Mouse (Mus musculus): ENCODE data around the gene Trafd1. TPM values are rescaled to one million over a fixed set of nuclear protein-coding genes. Genes with fewer than 3 reads are reported as not detected.
"Not testable (repeated sequence)": the region's sequence is repeated elsewhere in the genome, so short reads cannot be mapped to it uniquely, and the experiment has no call there.

The Trafd1 gene
- polyA plus RNA-seq, 1 experiment from 2014 or later = 129 TPM

DNA sequence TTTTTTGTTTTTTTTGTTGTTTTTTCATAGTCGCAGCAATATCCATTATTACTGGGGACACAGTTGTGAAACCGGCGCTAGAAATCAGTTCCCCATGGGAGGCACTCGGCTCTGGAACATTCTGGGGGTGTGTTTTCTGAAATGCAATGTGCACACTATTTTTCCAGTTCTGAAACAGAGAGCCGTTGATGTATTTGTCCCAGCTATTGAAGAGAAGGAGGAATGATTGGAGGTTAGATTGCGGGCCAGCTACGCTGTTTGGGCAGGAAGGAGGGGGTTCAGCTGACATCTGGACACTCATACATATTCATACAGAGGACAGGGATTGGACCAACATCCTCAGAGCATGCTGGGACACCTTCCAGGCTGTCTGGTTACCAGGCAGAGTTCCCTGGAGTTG is 3.7 kb upstream of the Trafd1 start:
- Histone ChIP-seq H3K27ac (ENCODE audit: low read depth, low read length) (no peak overlapping the region), H3K4me1 (ENCODE audit: control insufficient read depth, insufficient read depth, low read length) (peaks cover 4% of the 10 kb centered on the region), H3K4me3 (ENCODE audit: low read depth, low read length) (no peak overlapping the region), H3K9ac (ENCODE audit: low read length) (no peak overlapping the region), H3K9me3 (replicated peaks; ENCODE audit: control insufficient read depth, low read length) (no peaks in the 10 kb centered on the region), H3K27me3 (replicated peaks; ENCODE audit: control insufficient read depth, insufficient read depth, low read length) (peaks cover 6% of the 10 kb centered on the region; the same call in 1 of the 2 replicates), H3K36me3 (ENCODE audit: control insufficient read depth, insufficient read depth, low read length) (no peaks in the 10 kb centered on the region), H3K4me2 (ENCODE audit: low read length) (no peak overlapping the region)
- ATAC-seq (no peak), DNase-seq (ENCODE audit: low spot score) (no peak)
- WGBS = 50% methylated on average over 7 of the region's 7 CpGs

GRCm38 (mm10) chr5:121387126-121387525 is 1.7 kb upstream of the Trafd1 start:
- Histone ChIP-seq H3K9ac (ENCODE audit: low read length) (no peak overlapping the region), H3K4me2 (ENCODE audit: low read length) (no peak overlapping the region), H3K4me1 (ENCODE audit: control insufficient read depth, insufficient read depth, low read length) (peaks cover 10% of the 10 kb centered on the region), H3K4me3 (ENCODE audit: low read depth, low read length) (no peak overlapping the region), H3K36me3 (ENCODE audit: control insufficient read depth, insufficient read depth, low read length) (peaks cover 7% of the 10 kb centered on the region; the same call in 1 of the 2 replicates), H3K27me3 (replicated peaks; ENCODE audit: control insufficient read depth, insufficient read depth, low read length) (peaks cover 6% of the 10 kb centered on the region; the same call in 1 of the 2 replicates), H3K27ac (ENCODE audit: low read depth, low read length) (no peak overlapping the region), H3K9me3 (replicated peaks; ENCODE audit: control insufficient read depth, low read length) (no peaks in the 10 kb centered on the region)
- DNase-seq (ENCODE audit: low spot score) (no peak), ATAC-seq (no peak)
- 68% methylated on average over 4 of the region's 4 CpGs for WGBS

DNA sequence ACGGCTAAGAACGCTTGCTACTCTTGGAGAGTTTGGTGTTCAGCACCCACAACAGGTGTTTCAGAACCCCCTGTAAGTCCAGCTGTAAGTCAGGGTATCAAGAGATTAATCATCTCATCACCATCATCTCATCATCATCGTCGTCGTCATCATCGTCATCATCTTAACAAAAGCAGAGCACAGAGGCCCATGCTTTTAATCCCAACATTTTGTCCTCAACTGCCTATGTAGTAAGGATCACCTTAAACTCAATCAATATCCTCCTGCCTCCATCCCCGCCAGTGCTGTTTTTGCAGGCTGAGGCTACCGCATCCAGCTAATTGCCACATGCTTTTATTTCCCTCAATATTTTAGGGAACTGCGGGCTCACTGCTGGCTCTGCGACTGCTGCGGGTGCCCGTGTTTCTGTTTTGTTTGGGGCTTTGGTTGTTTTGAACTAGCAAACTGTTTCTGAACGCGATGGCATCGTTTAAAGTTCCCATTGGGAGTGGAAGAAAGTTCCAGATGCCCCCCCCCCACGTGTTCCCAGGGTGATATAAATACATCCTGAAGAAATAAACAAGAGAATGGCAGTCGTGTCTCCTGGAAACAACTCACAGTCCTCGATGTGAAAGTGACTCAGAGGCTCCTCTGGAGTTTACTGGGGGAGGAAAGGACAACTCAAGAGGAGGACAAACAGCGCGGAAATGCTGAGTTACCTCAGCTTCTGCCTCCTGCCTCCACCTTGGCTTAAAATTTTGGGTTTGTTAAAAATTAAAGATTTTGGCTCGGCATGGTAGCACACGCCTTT is 883 bp upstream of the Trafd1 start:
- ATAC-seq (no peak), DNase-seq (ENCODE audit: low spot score) (no peak)
- 33% methylated on average over 22 of the region's 22 CpGs for WGBS
- Histone ChIP-seq H3K27ac (ENCODE audit: low read depth, low read length) (no peak overlapping the region), H3K36me3 (ENCODE audit: control insufficient read depth, insufficient read depth, low read length) (peaks cover 15% of the 10 kb centered on the region), H3K9me3 (replicated peaks; ENCODE audit: control insufficient read depth, low read length) (no peaks in the 10 kb centered on the region), H3K27me3 (replicated peaks; ENCODE audit: control insufficient read depth, insufficient read depth, low read length) (peaks cover 6% of the 10 kb centered on the region; the same call in 1 of the 2 replicates), H3K9ac (ENCODE audit: low read length) (no peak overlapping the region; the same call in 1 of the 2 replicates), H3K4me1 (ENCODE audit: control insufficient read depth, insufficient read depth, low read length) (peaks cover 10% of the 10 kb centered on the region), H3K4me2 (ENCODE audit: low read length) (peak overlapping the region; percentile 70), H3K4me3 (ENCODE audit: low read depth, low read length) (peak overlapping the region; percentile 78)

- no peaks in the 10 kb centered on the region for H3K9me3 ChIP-seq (replicated peaks; ENCODE audit: control insufficient read depth, low read length)
- peak overlapping the region; percentile 85 for H3K9ac ChIP-seq (ENCODE audit: low read length)
- peak overlapping the region; percentile 86 for H3K27ac ChIP-seq (ENCODE audit: low read depth, low read length)
- H3K4me1 ChIP-seq (ENCODE audit: control insufficient read depth, insufficient read depth, low read length) = peaks cover 10% of the 10 kb centered on the region
- 3% methylated on average over 28 of the region's 47 CpGs for WGBS
- ATAC-seq (peak; percentile 71), DNase-seq (ENCODE audit: low spot score) (peak; percentile 61)
- peaks cover 28% of the 10 kb centered on the region for H3K36me3 ChIP-seq (ENCODE audit: control insufficient read depth, insufficient read depth, low read length)
- peaks cover 6% of the 10 kb centered on the region; the same call in 1 of the 2 replicates for H3K27me3 ChIP-seq (replicated peaks; ENCODE audit: control insufficient read depth, insufficient read depth, low read length)
- peak overlapping the region; percentile 78 for H3K4me3 ChIP-seq (ENCODE audit: low read depth, low read length)
- peak overlapping the region; percentile 70 for H3K4me2 ChIP-seq (ENCODE audit: low read length)
These were observed 523 bp downstream of the Trafd1 start for GRCm38 (mm10) chr5:121384757-121385460.

DNA sequence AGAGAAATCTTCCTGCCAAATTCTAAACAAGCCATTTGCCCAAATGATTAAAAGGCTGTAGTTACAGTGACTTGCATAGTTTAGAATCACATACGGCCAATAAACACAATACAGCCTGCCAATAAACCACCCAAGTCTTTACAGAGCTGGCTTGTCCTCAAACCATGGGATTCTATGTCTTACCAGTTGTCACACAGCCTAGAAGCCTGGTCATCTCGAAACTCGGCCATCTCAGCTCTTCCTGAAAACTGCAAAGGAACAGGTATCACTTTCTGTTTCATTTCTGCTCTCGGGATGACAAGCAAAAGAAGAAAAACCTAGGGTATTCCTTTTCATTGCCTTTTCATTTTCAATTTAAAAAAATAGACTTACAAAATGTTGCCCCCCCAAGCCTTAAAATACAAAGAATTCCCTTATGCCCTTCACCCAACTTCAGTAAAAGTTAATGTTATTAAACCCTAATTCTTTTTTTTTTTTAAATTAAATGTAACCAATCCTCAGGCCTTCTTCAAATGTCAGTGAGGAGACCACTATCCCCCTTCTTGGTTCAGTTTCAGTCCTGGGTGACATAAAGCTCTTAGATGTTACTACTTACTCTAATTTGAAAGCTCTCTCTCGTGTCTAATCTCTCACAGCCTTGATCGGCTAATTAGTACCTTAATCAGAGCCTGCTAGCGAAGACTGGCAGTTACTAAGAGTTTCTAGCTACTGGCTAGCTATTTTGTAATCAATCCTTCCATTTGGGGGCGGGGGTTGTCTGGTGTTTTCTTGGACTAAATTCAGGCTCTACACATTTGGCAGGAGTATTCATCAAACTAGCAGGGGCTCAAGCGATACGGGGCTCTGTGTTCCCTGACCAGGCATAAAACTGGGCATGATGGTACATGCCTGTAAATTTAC is 1.3 kb downstream of the Trafd1 start:
- peaks cover 10% of the 10 kb centered on the region for H3K4me1 ChIP-seq (ENCODE audit: control insufficient read depth, insufficient read depth, low read length)
- H3K36me3 ChIP-seq (ENCODE audit: control insufficient read depth, insufficient read depth, low read length) = peaks cover 36% of the 10 kb centered on the region
- H3K4me2 ChIP-seq (ENCODE audit: low read length) = peak overlapping the region; percentile 70
- H3K4me3 ChIP-seq (ENCODE audit: low read depth, low read length) = peak overlapping the region; percentile 78
- no peak for ATAC-seq
- WGBS = 29% methylated on average over 10 of the region's 10 CpGs
- H3K27ac ChIP-seq (ENCODE audit: low read depth, low read length) = peak overlapping the region; percentile 86; the same call in 1 of the 2 replicates
- peak; percentile 80 for DNase-seq (ENCODE audit: low spot score)
- H3K9me3 ChIP-seq (replicated peaks; ENCODE audit: control insufficient read depth, low read length) = no peaks in the 10 kb centered on the region
- H3K9ac ChIP-seq (ENCODE audit: low read length) = peak overlapping the region; percentile 85
- H3K27me3 ChIP-seq (replicated peaks; ENCODE audit: control insufficient read depth, insufficient read depth, low read length) = peaks cover 6% of the 10 kb centered on the region; the same call in 1 of the 2 replicates

GRCm38 (mm10) chr5:121380692-121381091 is 4.7 kb downstream of the Trafd1 start:
- Histone ChIP-seq H3K9ac (ENCODE audit: low read length) (no peak overlapping the region), H3K4me1 (ENCODE audit: control insufficient read depth, insufficient read depth, low read length) (peaks cover 10% of the 10 kb centered on the region), H3K27me3 (replicated peaks; ENCODE audit: control insufficient read depth, insufficient read depth, low read length) (no peaks in the 10 kb centered on the region), H3K4me3 (ENCODE audit: low read depth, low read length) (no peak overlapping the region), H3K4me2 (ENCODE audit: low read length) (no peak overlapping the region), H3K9me3 (replicated peaks; ENCODE audit: control insufficient read depth, low read length) (no peaks in the 10 kb centered on the region), H3K27ac (ENCODE audit: low read depth, low read length) (no peak overlapping the region), H3K36me3 (ENCODE audit: control insufficient read depth, insufficient read depth, low read length) (peaks cover 66% of the 10 kb centered on the region)
- ATAC-seq (no peak), DNase-seq (ENCODE audit: low spot score) (no peak)
- WGBS = 96% methylated on average over 2 of the region's 2 CpGs

DNA sequence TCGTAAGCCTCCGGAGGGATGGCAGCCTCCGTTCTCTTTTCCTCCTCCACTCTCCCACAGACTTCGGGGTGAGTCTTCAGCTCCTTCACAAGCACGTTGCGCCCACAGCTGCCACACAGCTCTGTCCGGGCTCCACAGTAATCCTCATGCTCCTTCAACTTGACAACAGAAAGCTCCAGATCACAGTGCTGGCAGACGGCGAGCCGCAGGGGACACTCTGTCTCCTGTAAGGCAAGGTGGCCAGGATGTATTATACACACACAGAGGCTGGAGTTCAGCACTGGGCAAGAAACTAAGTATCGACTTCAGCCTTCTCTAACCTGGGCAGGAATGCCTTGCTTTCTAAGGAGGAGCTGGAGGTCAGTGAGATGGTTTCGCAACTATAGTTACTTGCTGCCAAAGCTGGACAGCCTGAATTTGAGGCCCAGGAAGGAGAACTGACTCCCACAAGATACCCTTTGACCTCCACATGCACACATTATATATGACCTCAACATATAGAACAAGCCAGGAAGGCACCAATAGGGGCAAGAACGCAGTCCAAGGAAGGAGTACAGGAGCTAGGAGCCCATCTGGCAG is 6.7 kb downstream of the Trafd1 start:
- H3K27ac ChIP-seq (ENCODE audit: low read depth, low read length) = no peak overlapping the region
- H3K27me3 ChIP-seq (replicated peaks; ENCODE audit: control insufficient read depth, insufficient read depth, low read length) = no peaks in the 10 kb centered on the region
- no peak overlapping the region for H3K4me2 ChIP-seq (ENCODE audit: low read length)
- ATAC-seq (no peak), DNase-seq (ENCODE audit: low spot score) (no peak)
- peaks cover 83% of the 10 kb centered on the region for H3K36me3 ChIP-seq (ENCODE audit: control insufficient read depth, insufficient read depth, low read length)
- no peaks in the 10 kb centered on the region for H3K9me3 ChIP-seq (replicated peaks; ENCODE audit: control insufficient read depth, low read length)
- no peak overlapping the region for H3K9ac ChIP-seq (ENCODE audit: low read length)
- H3K4me1 ChIP-seq (ENCODE audit: control insufficient read depth, insufficient read depth, low read length) = peaks cover 3% of the 10 kb centered on the region; the same call in 1 of the 2 replicates
- H3K4me3 ChIP-seq (ENCODE audit: low read depth, low read length) = no peak overlapping the region
- WGBS = 93% methylated on average over 13 of the region's 13 CpGs

DNA sequence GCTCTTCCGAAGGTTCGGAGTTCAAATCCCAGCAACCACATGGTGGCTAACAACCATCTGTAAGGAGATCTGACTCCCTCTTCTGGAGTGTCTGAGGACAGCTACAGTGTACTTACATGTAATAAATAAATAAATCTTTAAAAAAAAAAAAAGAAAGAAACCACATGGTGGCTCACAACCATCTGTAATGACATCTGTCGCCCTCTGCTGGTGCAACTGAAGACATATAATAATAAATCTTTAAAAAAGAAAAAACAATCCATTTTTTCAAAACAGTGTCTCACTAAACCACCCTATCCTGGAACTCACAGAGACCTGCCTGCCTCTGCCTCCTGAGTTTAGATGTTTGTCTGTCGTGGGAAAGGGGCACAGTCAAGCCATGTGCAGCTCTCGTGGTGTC is 8.5 kb downstream of the Trafd1 start:
- not testable (repeated sequence) for ATAC-seq; H3K9me3 ChIP-seq (replicated peaks; ENCODE audit: control insufficient read depth, low read length); H3K9ac ChIP-seq (ENCODE audit: low read length); H3K4me3 ChIP-seq (ENCODE audit: low read depth, low read length); H3K4me2 ChIP-seq (ENCODE audit: low read length); H3K27ac ChIP-seq (ENCODE audit: low read depth, low read length); H3K4me1 ChIP-seq (ENCODE audit: control insufficient read depth, insufficient read depth, low read length); H3K27me3 ChIP-seq (replicated peaks; ENCODE audit: control insufficient read depth, insufficient read depth, low read length)
- H3K36me3 ChIP-seq (ENCODE audit: control insufficient read depth, insufficient read depth, low read length) = peaks cover 92% of the 10 kb centered on the region
- WGBS = 78% methylated on average over 5 of the region's 5 CpGs
- peak; percentile 52 for DNase-seq (ENCODE audit: low spot score)
